Mouse (Mus musculus) liver, embryonic 11.5 days (tissue): ENCODE measurements around the gene Naaladl2. TPM values are rescaled to one million over a fixed set of nuclear protein-coding genes. Genes with fewer than 3 reads are reported as not detected.

Source experiments
- ATAC-seq: fragments of 200-750 bp; cut with Nextera tagmentation; replicated peaks from 2 replicates; pipeline ENCODE4 v1.8.0; 2017; ENCODE audit warnings: moderate number of reproducible peaks, mild to moderate bottlenecking, moderate TSS enrichment, moderate library complexity; ENCODE audit not compliant: low FRiP score
- DNase-seq: peaks from one replicate; pipeline ENCODE4 v3.0.0-alpha.2; 2017; ENCODE audit warnings: low spot score
- H3K27ac ChIP-seq: fragments of 300-500 bp; sonication (generic); 2 replicates; pipeline ENCODE4 v1.5.1; 2014; ENCODE audit warnings: mild to moderate bottlenecking, low read depth, low read length, control low read depth
- H3K27me3 ChIP-seq: fragments of 300-500 bp; sonication (generic); replicated peaks from 2 replicates; pipeline ENCODE4 v1.6.1; 2014; ENCODE audit warnings: low read length, mixed read lengths; ENCODE audit not compliant: control insufficient read depth, insufficient read depth
- H3K36me3 ChIP-seq: fragments of 300-500 bp; sonication (generic); 2 replicates; pipeline ENCODE4 v1.6.1; 2014; ENCODE audit warnings: mild to moderate bottlenecking, low read length, moderate library complexity, mixed read lengths; ENCODE audit not compliant: control insufficient read depth, insufficient read depth
- H3K4me1 ChIP-seq: fragments of 300-500 bp; sonication (generic); replicated peaks from 2 replicates; pipeline ENCODE4 v1.6.1; 2014; ENCODE audit warnings: low read length, mixed read lengths; ENCODE audit not compliant: control insufficient read depth, insufficient read depth
- H3K4me2 ChIP-seq: fragments of 300-500 bp; sonication (generic); 2 replicates; pipeline ENCODE4 v1.6.1; 2014; ENCODE audit warnings: mild to moderate bottlenecking, control low read depth, moderate library complexity
- H3K4me3 ChIP-seq: fragments of 300-500 bp; sonication (generic); 2 replicates; pipeline ENCODE4 v1.5.1; 2014; ENCODE audit warnings: low read depth, low read length, control low read depth
- H3K9ac ChIP-seq: fragments of 300-500 bp; sonication (generic); 2 replicates; pipeline ENCODE4 v1.6.1; 2014; ENCODE audit warnings: low read depth, low read length, control low read depth
- H3K9me3 ChIP-seq: fragments of 300-500 bp; sonication (generic); 2 replicates; pipeline ENCODE4 v1.6.1; 2016; ENCODE audit warnings: low read length, inconsistent platforms, mixed read lengths; ENCODE audit not compliant: control insufficient read depth
- WGBS: fragments of 180-500 bp; shearing (Covaris S2); extraction: QIAGEN DNeasy Blood & Tissue Kit; methylation state at CpG from one replicate; pipeline ENCODE4 v1.1.7; 2014; 5-methylcytosine and 5-hydroxymethylcytosine counted together
- polyA plus RNA-seq: library from polyadenylated mRNA; unstranded; fragments of >200 nt; fragmentation: Nextera tagmentation; extraction: Ambion mirVana; gene quantifications from 2 replicates; pipeline ENCODE4 v1.2.1, GENCODE M21; 2014

Naaladl2 gene
- polyA plus RNA-seq, 1 experiment from 2014 or later, result 0.22 TPM

DNA sequence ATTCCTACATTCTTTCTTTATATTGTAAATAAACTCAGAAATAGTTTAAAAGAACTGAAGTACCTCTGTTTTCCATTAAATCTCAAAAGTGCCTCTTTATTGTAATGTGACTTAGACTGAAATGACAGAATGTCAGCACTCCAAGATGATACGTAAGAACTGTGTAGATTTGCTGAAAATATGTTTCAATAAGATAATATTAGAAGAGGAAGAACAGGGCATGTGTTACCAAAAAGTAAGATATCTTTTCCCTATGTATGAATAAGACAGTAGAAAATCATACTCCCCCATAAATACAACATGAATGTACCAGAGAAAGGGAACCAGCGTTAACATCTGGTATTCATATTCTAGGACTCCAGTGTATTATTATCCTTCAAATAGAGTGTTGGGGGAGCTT is 362.4 kb downstream of the Naaladl2 start:
- ATAC-seq (no peak), DNase-seq (no peak)
- Histone ChIP-seq H3K36me3 (no peaks in the 10 kb centered on the region), H3K9me3 (no peaks in the 10 kb centered on the region), H3K27ac (no peak overlapping the region), H3K9ac (no peak overlapping the region), H3K4me2 (no peak overlapping the region), H3K4me1 (no peaks in the 10 kb centered on the region), H3K4me3 (no peak overlapping the region), H3K27me3 (no peaks in the 10 kb centered on the region)
- 85% methylated on average over 2 of the region's 2 CpGs for WGBS

DNA sequence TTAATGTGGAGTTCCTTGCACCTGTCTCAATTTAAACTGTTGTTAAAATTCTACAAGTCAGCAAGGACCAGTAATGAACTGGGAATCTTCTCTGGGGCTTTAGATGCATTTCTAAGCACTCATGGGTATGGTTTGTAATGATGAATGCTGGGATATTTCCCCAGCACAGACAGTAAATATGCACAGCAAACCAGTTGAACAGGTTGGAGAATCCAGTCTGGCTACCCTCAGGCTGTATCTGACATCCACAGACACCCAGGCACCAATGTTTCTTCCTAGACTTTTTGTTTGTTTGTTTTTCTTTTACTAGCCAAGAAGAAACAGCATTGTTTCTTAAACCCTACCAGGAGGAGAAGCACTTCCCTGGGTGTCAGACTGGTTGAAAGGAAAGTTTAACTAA is 365.6 kb downstream of the Naaladl2 start:
- Histone ChIP-seq H3K27me3 (no peaks in the 10 kb centered on the region), H3K4me2 (no peak overlapping the region), H3K9ac (no peak overlapping the region), H3K9me3 (no peaks in the 10 kb centered on the region), H3K4me1 (no peaks in the 10 kb centered on the region), H3K36me3 (no peaks in the 10 kb centered on the region), H3K27ac (no peak overlapping the region), H3K4me3 (no peak overlapping the region)
- no peak for ATAC-seq
- no peak for DNase-seq

- DNase-seq (no peak), ATAC-seq (no peak)
- WGBS, result 54% methylated on average over 3 of the region's 3 CpGs
- Histone ChIP-seq H3K27ac (no peak overlapping the region), H3K36me3 (no peaks in the 10 kb centered on the region), H3K4me2 (no peak overlapping the region), H3K4me3 (no peak overlapping the region), H3K27me3 (no peaks in the 10 kb centered on the region), H3K9ac (no peak overlapping the region), H3K4me1 (no peaks in the 10 kb centered on the region), H3K9me3 (no peaks in the 10 kb centered on the region)
Observed at GRCm38 (mm10) chr3:24749055-24749454, 395.0 kb downstream of the Naaladl2 start.

GRCm38 (mm10) chr3:24747182-24747856 is 396.7 kb downstream of the Naaladl2 start:
- Histone ChIP-seq H3K36me3 (no peaks in the 10 kb centered on the region), H3K4me2 (no peak overlapping the region), H3K27ac (no peak overlapping the region), H3K4me1 (no peaks in the 10 kb centered on the region), H3K4me3 (no peak overlapping the region), H3K27me3 (no peaks in the 10 kb centered on the region), H3K9me3 (no peaks in the 10 kb centered on the region), H3K9ac (no peak overlapping the region)
- DNase-seq, result no peak
- 55% methylated on average over 6 of the region's 6 CpGs for WGBS
- no peak for ATAC-seq

GRCm38 (mm10) chr3:24743946-24744345 is 400.1 kb downstream of the Naaladl2 start:
- no peak overlapping the region for H3K4me2 ChIP-seq
- no peaks in the 10 kb centered on the region for H3K36me3 ChIP-seq
- H3K4me1 ChIP-seq, result no peaks in the 10 kb centered on the region
- no peak for ATAC-seq
- WGBS, result 74% methylated on average over 3 of the region's 3 CpGs
- H3K27me3 ChIP-seq, result no peaks in the 10 kb centered on the region
- H3K9me3 ChIP-seq, result no peaks in the 10 kb centered on the region
- no peak overlapping the region for H3K27ac ChIP-seq
- H3K4me3 ChIP-seq, result no peak overlapping the region
- no peak for DNase-seq
- H3K9ac ChIP-seq, result no peak overlapping the region

DNA sequence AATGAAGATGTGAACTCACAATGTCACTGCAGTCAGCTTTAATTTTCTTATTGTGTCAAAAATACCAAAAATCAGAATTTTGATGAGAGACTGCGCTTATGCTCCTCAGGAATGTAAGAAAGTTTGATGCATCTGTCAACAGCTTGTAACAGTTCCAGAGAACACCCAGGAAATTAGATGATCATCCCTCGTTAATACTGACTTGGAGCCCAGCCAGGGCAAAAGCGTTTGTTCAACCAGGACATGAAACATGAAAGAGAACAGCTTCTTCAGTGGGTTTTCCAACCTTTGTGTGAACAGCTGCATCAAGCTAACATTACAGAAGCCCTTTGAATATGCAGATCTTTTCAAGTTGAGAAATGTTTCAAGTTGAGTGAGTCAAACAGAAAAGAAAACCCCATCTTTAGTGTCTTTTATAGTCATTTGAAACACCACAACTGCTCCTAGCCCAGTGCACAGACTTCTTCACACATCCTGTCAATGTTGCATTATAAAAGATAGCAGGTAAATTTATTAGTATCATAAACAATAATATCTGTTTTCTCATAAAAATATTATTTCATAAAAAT is 424.8 kb downstream of the Naaladl2 start:
- H3K4me1 ChIP-seq, result no peaks in the 10 kb centered on the region
- ATAC-seq, result no peak
- 64% methylated on average over 3 of the region's 3 CpGs for WGBS
- H3K27me3 ChIP-seq, result no peaks in the 10 kb centered on the region
- H3K9me3 ChIP-seq, result no peaks in the 10 kb centered on the region
- H3K27ac ChIP-seq, result no peak overlapping the region
- H3K9ac ChIP-seq, result no peak overlapping the region
- H3K4me2 ChIP-seq, result no peak overlapping the region
- no peaks in the 10 kb centered on the region for H3K36me3 ChIP-seq
- no peak for DNase-seq
- no peak overlapping the region for H3K4me3 ChIP-seq

- Histone ChIP-seq H3K9me3 (no peaks in the 10 kb centered on the region), H3K4me2 (no peak overlapping the region), H3K36me3 (no peaks in the 10 kb centered on the region), H3K27me3 (no peaks in the 10 kb centered on the region), H3K4me1 (no peaks in the 10 kb centered on the region), H3K9ac (no peak overlapping the region), H3K27ac (no peak overlapping the region), H3K4me3 (no peak overlapping the region)
- 85% methylated on average over 3 of the region's 3 CpGs for WGBS
- no peak for ATAC-seq
- no peak for DNase-seq
Observed at GRCm38 (mm10) chr3:24714770-24715169, 429.3 kb downstream of the Naaladl2 start.

- H3K4me2 ChIP-seq, result no peak overlapping the region
Observed at GRCm38 (mm10) chr3:24705778-24706423, 438.2 kb downstream of the Naaladl2 start.

More at GRCm38 (mm10) chr3:24705778-24706423, 438.2 kb downstream of the Naaladl2 start:
- no peaks in the 10 kb centered on the region for H3K4me1 ChIP-seq
- H3K4me3 ChIP-seq, result no peak overlapping the region
- no peak overlapping the region for H3K9ac ChIP-seq
- H3K27ac ChIP-seq, result no peak overlapping the region
- DNase-seq (no peak), ATAC-seq (no peak)
- WGBS, result 82% methylated on average over 4 of the region's 4 CpGs
- no peaks in the 10 kb centered on the region for H3K9me3 ChIP-seq
- H3K36me3 ChIP-seq, result no peaks in the 10 kb centered on the region
- no peaks in the 10 kb centered on the region for H3K27me3 ChIP-seq
